In the genomic region with DNA sequence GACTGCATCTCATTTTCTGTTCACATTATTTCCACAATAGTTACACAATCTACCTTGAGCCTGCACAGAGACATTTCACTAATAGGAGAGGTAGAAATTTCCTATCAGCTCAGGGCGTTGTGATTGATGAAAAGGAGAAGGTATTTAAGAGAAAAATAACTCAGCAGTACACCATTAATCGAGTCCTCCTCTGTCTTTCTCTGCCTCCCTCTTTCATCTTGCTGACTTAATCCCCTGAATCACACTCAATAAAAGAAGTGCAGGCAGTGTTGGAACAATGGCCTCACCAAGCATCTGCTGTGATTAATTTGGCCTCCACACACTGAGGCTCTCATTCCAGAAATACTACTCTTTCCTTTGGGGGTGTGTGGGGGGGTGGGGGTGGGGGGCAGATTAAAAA, we compare ENCODE assay signal across 25 mouse cellular contexts.
DNase-seq lines count a peak whose midpoint lies in the region; ATAC-seq and TF ChIP-seq lines count a peak whose summit lies in the region.
"Had no signal": no experiment of that assay in that cellular context is flagged by ENCODE, and none has a peak within 500 bp of the region (broad histone marks: within the 10 kb centered on the region; RNA-seq: fewer than 3 reads in every experiment).

No protein-coding gene starts in this region.

- H3K36me3 ChIP-seq in forebrain, embryonic 11.5 days (ENCODE audit: control insufficient read depth, insufficient read depth, low read length) = no peaks in the 10 kb centered on the region
- H3K36me3 ChIP-seq in forebrain, postnatal 0 days (ENCODE audit: insufficient read depth) = no peaks in the 10 kb centered on the region
- no peaks in the 10 kb centered on the region for H3K36me3 ChIP-seq in hindbrain, embryonic 16.5 days (ENCODE audit: control insufficient read depth, insufficient read depth, low read length)
- H3K36me3 ChIP-seq in hindbrain, postnatal 0 days (ENCODE audit: insufficient read depth, low read length) = no peaks in the 10 kb centered on the region
- H3K36me3 ChIP-seq in midbrain, embryonic 14.5 days (ENCODE audit: control insufficient read depth, insufficient read depth, low read length) = no peaks in the 10 kb centered on the region
- H3K36me3 ChIP-seq: embryonic facial prominence, embryonic 10.5 days; embryonic facial prominence, embryonic 15.5 days; heart, embryonic 13.5 days; hindbrain, embryonic 12.5 days; kidney, embryonic 15.5 days; limb, embryonic 12.5 days; lung, embryonic 15.5 days; neural tube, embryonic 13.5 days had no signal

- H3K4me2 ChIP-seq in forebrain, embryonic 11.5 days (ENCODE audit: low read depth, low read length, severe bottlenecking) = no peak overlapping the region
- H3K4me2 ChIP-seq in forebrain, postnatal 0 days (ENCODE audit: low read depth) = no peak overlapping the region
- H3K4me2 ChIP-seq in hindbrain, embryonic 16.5 days (ENCODE audit: low read length) = no peak overlapping the region
- no peak overlapping the region for H3K4me2 ChIP-seq in hindbrain, postnatal 0 days (ENCODE audit: low read depth, low read length)
- H3K4me2 ChIP-seq in midbrain, embryonic 14.5 days (ENCODE audit: low read length) = no peak overlapping the region
- H3K4me2 ChIP-seq: embryonic facial prominence, embryonic 15.5 days; heart, embryonic 13.5 days; hindbrain, embryonic 12.5 days; kidney, embryonic 15.5 days; limb, embryonic 12.5 days; lung, embryonic 15.5 days; neural tube, embryonic 13.5 days had no signal

- no peak overlapping the region for H3K4me3 ChIP-seq in forebrain, embryonic 11.5 days (ENCODE audit: low read depth, low read length)
- H3K4me3 ChIP-seq in forebrain, postnatal 0 days (ENCODE audit: low read depth, low read length) = no peak overlapping the region
- no peak overlapping the region for H3K4me3 ChIP-seq in hindbrain, embryonic 16.5 days (ENCODE audit: low read length)
- no peak overlapping the region for H3K4me3 ChIP-seq in hindbrain, postnatal 0 days (ENCODE audit: low read length)
- no peak overlapping the region for H3K4me3 ChIP-seq in midbrain, embryonic 14.5 days (replicated peaks; ENCODE audit: low read depth, low read length)
- H3K4me3 ChIP-seq: embryonic facial prominence, embryonic 10.5 days; embryonic facial prominence, embryonic 15.5 days; gastrocnemius, adult 2 months; heart, adult 2 months; heart, embryonic 13.5 days; hindbrain, embryonic 12.5 days; kidney, embryonic 15.5 days; limb, embryonic 12.5 days; lung, embryonic 15.5 days; neural tube, embryonic 13.5 days had no signal

- no peak for TF ChIP-seq CTCF in forebrain, postnatal 0 days (IDR thresholded peaks at IDR 0.05; ENCODE audit: low read depth)
- TF ChIP-seq CTCF in hindbrain, postnatal 0 days (IDR thresholded peaks at IDR 0.05; ENCODE audit: low read depth) = no peak
- TF ChIP-seq CTCF in brain, embryonic 14.5 days (IDR thresholded peaks at IDR 0.05; ENCODE audit: borderline replicate concordance, extremely low read depth, insufficient read depth, insufficient read length) = no peak

- no peak for DNase-seq in forebrain, embryonic 11.5 days (ENCODE audit: low spot score)
- DNase-seq in forebrain, postnatal 0 days = no peak
- DNase-seq in hindbrain, postnatal 0 days (ENCODE audit: low spot score) = no peak
- peak; percentile 55 for DNase-seq in brain, embryonic 14.5 days (ENCODE audit: low read depth)
- peak; percentile 15 for DNase-seq in midbrain, embryonic 14.5 days
- no peak for DNase-seq in spleen, postnatal 10 days (ENCODE audit: low spot score in 2 of 2)
- DNase-seq in thymus, postnatal 4 days = no peak
- DNase-seq: adrenal gland, postnatal 14 days; cerebellum, adult 18-20 months; cerebellum, postnatal 10 days; gastrocnemius, adult 2 months; gastrocnemius, postnatal 36 days; heart, adult 2 months; heart, postnatal 10 days; kidney, adult 18-20 months; kidney, postnatal 25 days had no signal

- no peak overlapping the region for H3K9ac ChIP-seq in forebrain, embryonic 11.5 days (ENCODE audit: low read length)
- H3K9ac ChIP-seq in forebrain, postnatal 0 days = no peak overlapping the region
- no peak overlapping the region for H3K9ac ChIP-seq in hindbrain, embryonic 16.5 days (ENCODE audit: low read depth, low read length)
- H3K9ac ChIP-seq in hindbrain, postnatal 0 days (replicated peaks; ENCODE audit: low read length) = no peak overlapping the region
- H3K9ac ChIP-seq in midbrain, embryonic 14.5 days (replicated peaks; ENCODE audit: low read length) = no peak overlapping the region
- H3K9ac ChIP-seq: embryonic facial prominence, embryonic 15.5 days; heart, embryonic 13.5 days; hindbrain, embryonic 12.5 days; kidney, embryonic 15.5 days; limb, embryonic 12.5 days; lung, embryonic 15.5 days; neural tube, embryonic 13.5 days had no signal

- peaks cover 2% of the 10 kb centered on the region; the same call in 1 of the 2 replicates for H3K27me3 ChIP-seq in forebrain, embryonic 11.5 days (ENCODE audit: control insufficient read depth, insufficient read depth, low read length)
- no peaks in the 10 kb centered on the region for H3K27me3 ChIP-seq in forebrain, postnatal 0 days (ENCODE audit: insufficient read depth, low read length)
- no peaks in the 10 kb centered on the region for H3K27me3 ChIP-seq in hindbrain, embryonic 16.5 days (replicated peaks; ENCODE audit: control insufficient read depth, insufficient read depth, low read length)
- no peaks in the 10 kb centered on the region for H3K27me3 ChIP-seq in hindbrain, postnatal 0 days (ENCODE audit: insufficient read depth, low read length)
- no peaks in the 10 kb centered on the region for H3K27me3 ChIP-seq in midbrain, embryonic 14.5 days (ENCODE audit: control insufficient read depth, insufficient read depth, low read length)
- H3K27me3 ChIP-seq: embryonic facial prominence, embryonic 15.5 days; heart, embryonic 13.5 days; hindbrain, embryonic 12.5 days; kidney, embryonic 15.5 days; limb, embryonic 12.5 days; lung, embryonic 15.5 days; neural tube, embryonic 13.5 days had no signal

- ATAC-seq in forebrain, embryonic 11.5 days (replicated peaks; ENCODE audit: low FRiP score) = peak; percentile 84
- ATAC-seq in forebrain, postnatal 0 days = no peak
- 0 out of 2 replicates have a peak, but pooled peaks have one; percentile 9 for ATAC-seq in hindbrain, embryonic 16.5 days
- no peak for ATAC-seq in hindbrain, postnatal 0 days
- ATAC-seq in midbrain, embryonic 14.5 days (ENCODE audit: low FRiP score, low TSS enrichment) = 0 out of 2 replicates have a peak, but pooled peaks have one; percentile 14

- H3K4me1 ChIP-seq in forebrain, embryonic 11.5 days (replicated peaks; ENCODE audit: control insufficient read depth, insufficient read depth, low read length) = peaks cover 3% of the 10 kb centered on the region; the same call in 1 of the 2 replicates
- H3K4me1 ChIP-seq in forebrain, postnatal 0 days (ENCODE audit: insufficient read depth) = no peaks in the 10 kb centered on the region
- no peaks in the 10 kb centered on the region for H3K4me1 ChIP-seq in hindbrain, embryonic 16.5 days (ENCODE audit: control insufficient read depth, insufficient read depth, low read depth, low read length)
- no peaks in the 10 kb centered on the region; the same call in 1 of the 2 replicates for H3K4me1 ChIP-seq in hindbrain, postnatal 0 days (ENCODE audit: insufficient read depth, low read length)
- H3K4me1 ChIP-seq in midbrain, embryonic 14.5 days (ENCODE audit: control insufficient read depth, insufficient read depth, low read length) = no peaks in the 10 kb centered on the region
- H3K4me1 ChIP-seq: embryonic facial prominence, embryonic 15.5 days; kidney, embryonic 15.5 days; limb, embryonic 12.5 days; lung, embryonic 15.5 days had no signal

- H3K27ac ChIP-seq in forebrain, embryonic 11.5 days (ENCODE audit: low read depth, low read length) = no peak overlapping the region
- H3K27ac ChIP-seq in forebrain, postnatal 0 days (ENCODE audit: low read depth, low read length) = no peak overlapping the region
- no peak overlapping the region for H3K27ac ChIP-seq in hindbrain, embryonic 16.5 days (ENCODE audit: low read depth, low read length)
- no peak overlapping the region for H3K27ac ChIP-seq in hindbrain, postnatal 0 days
- no peak overlapping the region for H3K27ac ChIP-seq in midbrain, embryonic 14.5 days (replicated peaks; ENCODE audit: low read depth, low read length)
- H3K27ac ChIP-seq: embryonic facial prominence, embryonic 10.5 days; embryonic facial prominence, embryonic 15.5 days; gastrocnemius, adult 2 months; heart, adult 2 months; heart, embryonic 13.5 days; hindbrain, embryonic 12.5 days; kidney, embryonic 15.5 days; limb, embryonic 12.5 days; lung, embryonic 15.5 days; neural tube, embryonic 13.5 days had no signal

- no peaks in the 10 kb centered on the region for H3K9me3 ChIP-seq in forebrain, embryonic 11.5 days (ENCODE audit: control insufficient read depth, low read length)
- H3K9me3 ChIP-seq in forebrain, postnatal 0 days (ENCODE audit: low read length) = no peaks in the 10 kb centered on the region
- no peaks in the 10 kb centered on the region for H3K9me3 ChIP-seq in hindbrain, embryonic 16.5 days (ENCODE audit: control insufficient read depth, low read length)
- H3K9me3 ChIP-seq in hindbrain, postnatal 0 days (ENCODE audit: low read length) = no peaks in the 10 kb centered on the region; the same call in 1 of the 2 replicates
- H3K9me3 ChIP-seq in midbrain, embryonic 14.5 days (ENCODE audit: control insufficient read depth, low read length) = no peaks in the 10 kb centered on the region
- H3K9me3 ChIP-seq: embryonic facial prominence, embryonic 10.5 days; embryonic facial prominence, embryonic 15.5 days; heart, embryonic 13.5 days; hindbrain, embryonic 12.5 days; kidney, embryonic 15.5 days; limb, embryonic 12.5 days; lung, embryonic 15.5 days; neural tube, embryonic 13.5 days had no signal

- 14% methylated on average over 2 of the region's 2 CpGs for WGBS in forebrain, embryonic 11.5 days
- WGBS in forebrain, postnatal 0 days = 2% methylated on average over 2 of the region's 2 CpGs
- 13% methylated on average over 2 of the region's 2 CpGs for WGBS in hindbrain, embryonic 16.5 days
- WGBS in hindbrain, postnatal 0 days = 8% methylated on average over 2 of the region's 2 CpGs
- 3% methylated on average over 2 of the region's 2 CpGs for WGBS in midbrain, embryonic 14.5 days

- TF ChIP-seq POLR2A in brain, embryonic 14.5 days (IDR thresholded peaks at IDR 0.05; ENCODE audit: borderline replicate concordance, extremely low read depth, insufficient read depth, insufficient read length, poor library complexity, severe bottlenecking) = no peak

Comparison
In these comparisons a context has a peak if more than half of its experiments do, and no peak if none do; other contexts are left out.
1. ATAC-seq: peak in forebrain, embryonic 11.5 days (single experiment), hindbrain, embryonic 16.5 days (single experiment) and midbrain, embryonic 14.5 days (single experiment); none in forebrain, postnatal 0 days (single experiment) and hindbrain, postnatal 0 days (single experiment).
2. DNase-seq: peak in brain, embryonic 14.5 days (single experiment) and midbrain, embryonic 14.5 days (single experiment); none in forebrain, embryonic 11.5 days (single experiment), forebrain, postnatal 0 days (single experiment), hindbrain, postnatal 0 days (single experiment), spleen, postnatal 10 days (0 of 2) and thymus, postnatal 4 days (single experiment).